Mouse (Mus musculus): Measurements from ENCODE around the gene Mtf1.

Gene Mtf1

GRCm38 (mm10) chr4:124802309-124803260, 681 bp downstream of the Mtf1 start:
- peak; percentile 97 for DNase-seq

DNA sequence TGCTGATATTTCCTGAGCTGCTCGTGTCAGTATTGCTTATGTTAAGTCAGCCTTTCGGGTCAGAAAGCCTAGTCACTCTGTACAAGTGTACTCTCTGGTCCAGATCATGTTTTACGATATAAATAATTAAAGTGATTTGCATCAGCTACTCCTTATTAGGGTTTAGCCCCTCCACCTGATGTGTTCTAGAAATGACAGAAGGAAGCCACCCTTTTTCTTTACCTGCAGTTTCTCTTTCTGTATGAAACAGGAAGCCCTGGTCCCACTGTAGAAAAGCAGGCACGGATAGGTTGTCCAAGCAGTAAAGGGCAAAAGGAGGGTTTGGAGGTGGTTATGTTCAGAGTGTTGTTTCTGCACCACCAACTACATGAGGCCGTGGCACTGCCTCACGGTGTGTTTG, 1.5 kb downstream of the Mtf1 start:
- DNase-seq, result no peak

- no peak for DNase-seq
Measured at GRCm38 (mm10) chr4:124808511-124808910, 6.6 kb downstream of the Mtf1 start.

- no peak for DNase-seq
Measured at GRCm38 (mm10) chr4:124809136-124809883, 7.4 kb downstream of the Mtf1 start.

GRCm38 (mm10) chr4:124810056-124810455, 8.2 kb downstream of the Mtf1 start:
- no peak for DNase-seq

- DNase-seq, result peak; percentile 42 to 55
Measured at GRCm38 (mm10) chr4:124811347-124811975, 9.6 kb downstream of the Mtf1 start.

GRCm38 (mm10) chr4:124815901-124816300, 14.0 kb downstream of the Mtf1 start:
- DNase-seq, result peak; percentile 76 to 82

- DNase-seq, result peak in 1 of 2 experiments; percentile 28
Measured at GRCm38 (mm10) chr4:124817803-124818202, 15.9 kb downstream of the Mtf1 start.

GRCm38 (mm10) chr4:124818832-124819231, 16.9 kb downstream of the Mtf1 start:
- DNase-seq, result no peak

DNA sequence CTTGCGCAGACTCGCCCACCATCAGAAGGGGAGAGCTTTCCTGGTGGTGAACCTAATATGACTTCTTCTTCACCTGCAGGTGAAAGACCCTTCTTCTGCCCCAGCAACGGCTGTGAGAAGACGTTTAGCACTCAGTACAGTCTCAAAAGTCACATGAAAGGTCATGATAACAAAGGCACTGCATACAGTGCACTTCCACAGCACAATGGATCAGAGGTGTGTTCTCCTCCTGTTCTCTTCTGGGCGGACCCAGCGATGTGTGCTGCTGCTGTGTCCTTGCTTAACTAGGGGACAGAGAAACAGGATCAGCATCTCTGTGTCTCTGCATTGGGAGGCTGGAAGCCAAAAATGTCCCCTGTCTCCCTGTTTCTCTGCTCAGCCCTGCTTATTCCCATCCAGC, 23.1 kb downstream of the Mtf1 start:
- no peak for DNase-seq

DNA sequence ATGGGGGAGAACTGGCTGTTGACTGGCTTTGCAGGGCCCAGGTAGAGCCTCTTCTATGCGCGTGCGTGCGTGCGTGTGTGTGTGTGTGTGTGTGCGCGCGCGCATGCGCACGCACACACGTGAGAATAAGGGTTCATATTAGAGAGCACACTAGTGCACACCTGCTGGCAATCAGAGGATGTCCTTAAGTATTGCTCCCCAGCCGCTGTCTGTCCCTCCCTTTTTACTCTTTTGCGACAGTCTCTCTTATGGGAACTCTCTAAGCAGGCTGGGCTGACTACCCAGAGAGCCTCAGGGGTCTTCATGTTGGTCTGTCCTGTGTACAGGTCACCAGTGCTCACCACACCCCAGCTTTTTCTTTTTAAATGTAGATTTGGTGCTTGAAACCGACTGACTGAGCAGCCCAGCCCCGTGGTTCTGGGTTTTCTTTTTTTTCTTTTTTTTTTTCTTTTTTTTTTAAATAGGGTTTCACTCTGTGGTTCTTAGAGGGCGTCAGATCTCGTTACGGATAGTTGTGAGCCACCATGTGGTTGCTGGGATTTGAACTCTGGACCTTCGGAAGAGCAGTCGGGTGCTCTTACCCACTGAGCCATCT, 23.6 kb downstream of the Mtf1 start:
- no peak for DNase-seq

DNA sequence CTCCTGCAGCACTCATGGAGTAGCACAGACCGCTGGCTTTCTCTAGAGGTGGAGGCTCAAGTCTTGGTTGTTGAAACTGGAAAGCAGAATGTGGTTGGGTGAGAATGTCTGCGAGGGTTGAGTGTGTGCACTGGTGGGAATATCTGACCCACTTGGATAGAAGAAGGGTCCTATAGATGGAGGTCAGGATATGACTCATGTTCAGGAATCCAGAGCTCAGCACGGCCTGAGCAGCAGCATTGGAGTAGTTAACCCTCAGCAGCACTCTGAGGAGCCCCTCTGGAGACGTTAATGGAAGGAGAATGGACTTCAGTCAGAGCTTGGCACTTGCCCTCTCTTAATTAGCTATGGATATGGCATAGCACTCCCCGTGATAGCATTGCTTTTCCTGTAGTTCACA, 27.8 kb downstream of the Mtf1 start:
- DNase-seq, result no peak

DNA sequence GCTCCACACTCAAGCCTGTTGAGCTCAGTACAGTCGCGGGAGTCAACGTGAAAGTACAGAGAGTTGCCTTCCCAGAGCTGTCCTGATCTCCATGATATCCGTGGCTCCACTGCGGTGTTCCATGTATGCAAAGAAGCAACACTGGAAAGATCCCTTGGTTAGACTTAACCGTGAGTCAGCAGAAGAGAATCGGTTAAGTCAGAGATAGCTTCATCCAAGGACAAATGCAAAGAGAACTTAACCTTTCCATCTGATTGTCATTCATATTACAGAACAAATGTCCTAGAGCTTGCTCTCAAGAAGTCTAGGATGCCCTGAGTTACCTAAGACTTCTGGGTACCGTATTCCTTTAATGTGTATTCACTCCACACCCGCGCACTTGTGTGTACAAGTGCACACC, 30.9 kb downstream of the Mtf1 start:
- no peak for DNase-seq

- peak; percentile 87 to 93 for DNase-seq
Measured at GRCm38 (mm10) chr4:124838035-124838700, 36.3 kb downstream of the Mtf1 start.

- no peak for DNase-seq
Measured at GRCm38 (mm10) chr4:124840998-124841397, 39.1 kb downstream of the Mtf1 start.

DNA sequence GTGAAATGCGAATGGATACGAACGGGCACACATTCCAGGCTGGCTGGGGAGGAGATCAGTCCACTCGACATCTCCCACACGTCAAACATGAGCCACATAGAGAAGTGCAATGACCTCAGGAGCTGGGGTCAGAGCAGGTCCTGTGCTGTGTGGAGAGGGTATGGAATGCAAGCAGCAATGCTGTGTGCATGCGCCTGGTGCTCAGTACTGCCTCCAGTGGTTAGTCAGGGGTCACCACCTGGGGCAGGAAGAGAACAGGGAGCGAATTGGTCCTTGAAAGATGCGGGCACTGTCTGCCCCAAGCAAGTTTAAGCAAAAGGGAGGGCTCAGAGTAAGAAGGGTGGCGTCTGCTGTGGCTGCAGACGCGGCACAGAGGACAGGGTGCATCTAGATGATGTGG, 41.6 kb downstream of the Mtf1 start:
- peak; percentile 69 to 73 for DNase-seq

GRCm38 (mm10) chr4:124847573-124847972, 45.7 kb downstream of the Mtf1 start:
- DNase-seq, result peak; percentile 93 to 96

DNA sequence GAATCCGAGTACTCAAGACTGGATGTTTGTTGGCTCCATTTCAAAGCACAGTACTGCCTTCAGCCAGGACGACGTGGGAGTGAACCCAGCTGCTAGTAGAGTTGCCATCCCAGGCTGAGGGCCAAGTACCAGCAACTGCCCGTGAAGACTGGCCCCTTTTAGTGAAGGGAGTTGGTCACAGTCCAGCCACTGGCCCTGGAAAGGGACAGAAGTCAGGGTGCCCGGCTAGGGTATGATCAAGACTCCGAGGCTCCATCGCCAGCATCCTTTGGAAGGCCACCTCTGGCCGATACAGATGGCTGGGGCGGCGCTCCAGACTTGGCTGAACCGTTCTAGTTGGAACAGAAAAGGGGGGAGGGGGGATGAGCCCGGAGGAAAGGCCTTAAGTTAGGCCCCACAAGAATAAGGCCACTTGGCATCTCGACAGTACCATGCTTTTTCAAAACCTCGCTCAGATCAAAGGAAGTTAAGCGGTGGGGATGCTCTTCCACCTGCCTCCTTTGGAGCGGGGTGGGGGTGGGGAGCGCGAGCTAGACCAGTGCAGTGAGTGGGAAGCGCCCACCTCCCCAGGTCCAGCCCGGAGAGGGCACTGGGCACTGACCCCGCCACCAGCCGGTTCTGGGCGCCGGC, 47.8 kb downstream of the Mtf1 start:
- peak; percentile 90 to 93 for DNase-seq

DNA sequence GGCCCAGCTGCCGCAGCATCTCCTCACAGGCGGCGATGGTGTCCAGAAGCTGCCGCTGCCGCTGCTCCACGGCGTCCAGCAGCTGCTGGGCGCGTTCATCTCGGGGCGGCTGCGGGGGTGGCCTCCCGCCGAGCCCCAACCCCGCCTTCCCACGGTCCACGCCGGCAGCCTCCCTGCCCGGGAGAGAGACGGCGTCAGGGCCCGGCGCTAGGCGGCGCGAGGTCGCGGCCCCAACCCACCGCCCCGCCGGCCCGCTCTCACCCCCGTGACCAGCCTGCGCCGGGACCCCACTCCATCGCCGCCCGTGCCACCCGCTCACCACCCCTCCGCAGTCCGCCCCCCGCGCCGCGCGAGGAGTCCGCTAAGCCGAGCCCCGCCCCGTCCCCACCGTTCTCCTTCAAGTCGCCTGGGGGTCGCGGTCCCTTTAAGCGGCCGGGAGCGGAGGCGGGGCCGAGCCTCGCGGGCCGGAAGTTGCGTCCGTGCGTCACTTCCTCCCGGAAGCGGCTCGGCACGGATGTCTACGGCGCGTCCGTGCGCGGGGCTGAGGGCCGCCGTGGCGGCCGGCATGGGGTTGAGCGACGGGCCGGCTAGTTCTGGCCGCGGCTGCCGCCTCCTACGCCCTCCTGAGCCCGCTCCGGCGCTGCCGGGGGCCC, 48.5 kb downstream of the Mtf1 start, which contains the start of gene Yrdc:
Gene Yrdc, plus strand, starts transcription at position 419 of the 653 bp plus-strand sequence.
- DNase-seq, result peak; percentile 97 to 98

- DNase-seq, result peak; percentile 78 to 81
Measured at GRCm38 (mm10) chr4:124850933-124851658, 49.2 kb downstream of the Mtf1 start, which contains the start of gene 1110065P20Rik. Gene 1110065P20Rik, minus strand, starts transcription at chr4:124851196.
